Mouse (Mus musculus) embryonic facial prominence, embryonic 15.5 days (tissue): ENCODE results near the gene Ppfia1. TPM values are rescaled to one million over a fixed set of nuclear protein-coding genes. Genes with fewer than 3 reads are reported as not detected.

Experiments used
- ATAC-seq: fragments of 200-750 bp; cut with Nextera tagmentation; 2 replicates; pipeline ENCODE4 v1.8.0; 2017; ENCODE audit warnings: low read depth, moderate TSS enrichment; ENCODE audit not compliant: insufficient number of reproducible peaks, low FRiP score, low TSS enrichment
- H3K27ac ChIP-seq: fragments of 300-500 bp; sonication (generic); replicated peaks from 2 replicates; pipeline ENCODE4 v1.5.1; 2015; ENCODE audit warnings: mild to moderate bottlenecking, inconsistent platforms
- H3K27me3 ChIP-seq: fragments of 300-500 bp; sonication (generic); 2 replicates; pipeline ENCODE4 v1.6.1; 2015; ENCODE audit warnings: inconsistent platforms
- H3K36me3 ChIP-seq: fragments of 300-500 bp; sonication (generic); 2 replicates; pipeline ENCODE4 v1.6.1; 2015; ENCODE audit warnings: mild to moderate bottlenecking, inconsistent platforms
- H3K4me1 ChIP-seq: fragments of 300-500 bp; sonication (generic); 2 replicates; pipeline ENCODE4 v1.6.1; 2015; ENCODE audit warnings: inconsistent platforms
- H3K4me2 ChIP-seq: fragments of 300-500 bp; sonication (generic); replicated peaks from 2 replicates; pipeline ENCODE4 v1.6.1; 2015; ENCODE audit warnings: mild to moderate bottlenecking, inconsistent platforms
- H3K4me3 ChIP-seq: fragments of 300-500 bp; sonication (generic); replicated peaks from 2 replicates; pipeline ENCODE4 v1.5.1; 2015; ENCODE audit warnings: mild to moderate bottlenecking, inconsistent platforms
- H3K9ac ChIP-seq: fragments of 300-500 bp; sonication (generic); 2 replicates; pipeline ENCODE4 v1.6.1; 2015; ENCODE audit warnings: inconsistent platforms
- H3K9me3 ChIP-seq: fragments of 300-500 bp; sonication (generic); replicated peaks from 2 replicates; pipeline ENCODE4 v1.6.1; 2016; ENCODE audit warnings: inconsistent platforms
- WGBS: fragments of 180-500 bp; shearing (Covaris S2); methylation state at CpG from one replicate; pipeline ENCODE4 v1.1.7; 2015; 5-methylcytosine and 5-hydroxymethylcytosine counted together
- polyA plus RNA-seq: library from polyadenylated mRNA; unstranded; fragments of >200 nt; fragmentation: Nextera tagmentation; extraction: Ambion mirVana; gene quantifications from 2 replicates; pipeline ENCODE4 v1.2.1, GENCODE M21; 2015

The Ppfia1 gene
- polyA plus RNA-seq, 1 experiment from 2014 or later: 41.2 TPM

GRCm38 (mm10) chr7:144458881-144459280, 94.6 kb downstream of the Ppfia1 start:
- H3K27ac ChIP-seq: no peak overlapping the region
- no peaks in the 10 kb centered on the region for H3K27me3 ChIP-seq
- H3K9ac ChIP-seq: no peak overlapping the region
- no peaks in the 10 kb centered on the region for H3K9me3 ChIP-seq
- no peak overlapping the region for H3K4me2 ChIP-seq
- no peak overlapping the region for H3K4me3 ChIP-seq
- WGBS: 89% methylated on average over 1 of the region's 1 CpGs
- H3K36me3 ChIP-seq: peaks cover 98% of the 10 kb centered on the region
- ATAC-seq: no peak
- H3K4me1 ChIP-seq: no peaks in the 10 kb centered on the region

GRCm38 (mm10) chr7:144450661-144451060, 102.9 kb downstream of the Ppfia1 start:
- Histone ChIP-seq H3K4me2 (no peak overlapping the region), H3K27ac (no peak overlapping the region), H3K4me1 (no peaks in the 10 kb centered on the region), H3K9me3 (no peaks in the 10 kb centered on the region), H3K36me3 (peaks cover 99% of the 10 kb centered on the region), H3K27me3 (no peaks in the 10 kb centered on the region), H3K4me3 (no peak overlapping the region), H3K9ac (no peak overlapping the region)
- no peak for ATAC-seq
- 80% methylated on average over 9 of the region's 9 CpGs for WGBS

GRCm38 (mm10) chr7:144449637-144450570, 103.6 kb downstream of the Ppfia1 start:
- 90% methylated on average over 13 of the region's 13 CpGs for WGBS
- no peak for ATAC-seq
- no peak overlapping the region for H3K9ac ChIP-seq

GRCm38 (mm10) chr7:144448186-144448585, 105.3 kb downstream of the Ppfia1 start:
- H3K27ac ChIP-seq: no peak overlapping the region
- H3K9me3 ChIP-seq: no peaks in the 10 kb centered on the region
- no peaks in the 10 kb centered on the region for H3K27me3 ChIP-seq
- WGBS: 83% methylated on average over 1 of the region's 1 CpGs
- no peak for ATAC-seq
- H3K36me3 ChIP-seq: peaks cover 95% of the 10 kb centered on the region
- no peak overlapping the region for H3K9ac ChIP-seq
- no peak overlapping the region for H3K4me3 ChIP-seq
- no peak overlapping the region for H3K4me2 ChIP-seq
- H3K4me1 ChIP-seq: no peaks in the 10 kb centered on the region

More at GRCm38 (mm10) chr7:144449637-144450570, 103.6 kb downstream of the Ppfia1 start:
- Histone ChIP-seq H3K9me3 (no peaks in the 10 kb centered on the region), H3K27ac (no peak overlapping the region), H3K4me2 (no peak overlapping the region), H3K4me1 (no peaks in the 10 kb centered on the region), H3K4me3 (no peak overlapping the region), H3K27me3 (no peaks in the 10 kb centered on the region), H3K36me3 (peaks cover 99% of the 10 kb centered on the region)

- no peak for ATAC-seq
- H3K4me3 ChIP-seq: no peak overlapping the region
- H3K27me3 ChIP-seq: no peaks in the 10 kb centered on the region
- no peak overlapping the region for H3K4me2 ChIP-seq
- no peak overlapping the region for H3K27ac ChIP-seq
- H3K9me3 ChIP-seq: no peaks in the 10 kb centered on the region
- WGBS: 87% methylated on average over 3 of the region's 3 CpGs
- H3K36me3 ChIP-seq: peaks cover 96% of the 10 kb centered on the region
- H3K9ac ChIP-seq: no peak overlapping the region
- no peaks in the 10 kb centered on the region for H3K4me1 ChIP-seq
Observed at GRCm38 (mm10) chr7:144447146-144447545, 106.4 kb downstream of the Ppfia1 start.

GRCm38 (mm10) chr7:144444788-144445187, 108.7 kb downstream of the Ppfia1 start:
- no peak for ATAC-seq
- no peak overlapping the region for H3K27ac ChIP-seq
- no peak overlapping the region for H3K4me3 ChIP-seq
- no peaks in the 10 kb centered on the region for H3K9me3 ChIP-seq
- H3K4me1 ChIP-seq: no peaks in the 10 kb centered on the region
- no peak overlapping the region for H3K9ac ChIP-seq
- peaks cover 96% of the 10 kb centered on the region for H3K36me3 ChIP-seq
- H3K4me2 ChIP-seq: no peak overlapping the region
- WGBS: 90% methylated on average over 7 of the region's 7 CpGs
- H3K27me3 ChIP-seq: no peaks in the 10 kb centered on the region

- no peaks in the 10 kb centered on the region for H3K9me3 ChIP-seq
- no peak overlapping the region for H3K9ac ChIP-seq
- H3K27ac ChIP-seq: no peak overlapping the region
- H3K36me3 ChIP-seq: peaks cover 96% of the 10 kb centered on the region
- 91% methylated on average over 4 of the region's 4 CpGs for WGBS
- no peak overlapping the region for H3K4me3 ChIP-seq
- H3K27me3 ChIP-seq: no peaks in the 10 kb centered on the region
- no peak for ATAC-seq
- H3K4me1 ChIP-seq: no peaks in the 10 kb centered on the region
- no peak overlapping the region for H3K4me2 ChIP-seq
Observed at GRCm38 (mm10) chr7:144441976-144442375, 111.6 kb downstream of the Ppfia1 start.

- WGBS: 87% methylated on average over 11 of the region's 11 CpGs
Observed at GRCm38 (mm10) chr7:144441466-144441865, 112.1 kb downstream of the Ppfia1 start.

GRCm38 (mm10) chr7:144438811-144439210, 114.7 kb downstream of the Ppfia1 start:
- ATAC-seq: no peak
- Histone ChIP-seq H3K4me3 (no peak overlapping the region), H3K9me3 (no peaks in the 10 kb centered on the region), H3K4me2 (no peak overlapping the region), H3K4me1 (no peaks in the 10 kb centered on the region), H3K36me3 (peaks cover 84% of the 10 kb centered on the region), H3K9ac (no peak overlapping the region), H3K27ac (no peak overlapping the region), H3K27me3 (no peaks in the 10 kb centered on the region)
- WGBS: over 99% methylated on average over 7 of the region's 7 CpGs

More at GRCm38 (mm10) chr7:144441466-144441865, 112.1 kb downstream of the Ppfia1 start:
- Histone ChIP-seq H3K9ac (no peak overlapping the region), H3K27me3 (no peaks in the 10 kb centered on the region), H3K4me2 (no peak overlapping the region), H3K9me3 (no peaks in the 10 kb centered on the region), H3K4me3 (no peak overlapping the region), H3K27ac (no peak overlapping the region), H3K36me3 (peaks cover 96% of the 10 kb centered on the region), H3K4me1 (no peaks in the 10 kb centered on the region)
- ATAC-seq: no peak

- ATAC-seq: no peak
- H3K9me3 ChIP-seq: no peaks in the 10 kb centered on the region
- H3K4me3 ChIP-seq: no peak overlapping the region
- H3K27me3 ChIP-seq: no peaks in the 10 kb centered on the region
- no peaks in the 10 kb centered on the region for H3K4me1 ChIP-seq
- H3K9ac ChIP-seq: no peak overlapping the region
- no peak overlapping the region for H3K27ac ChIP-seq
- 67% methylated on average over 2 of the region's 2 CpGs for WGBS
- no peak overlapping the region for H3K4me2 ChIP-seq
- H3K36me3 ChIP-seq: peaks cover 25% of the 10 kb centered on the region
Observed at GRCm38 (mm10) chr7:144432920-144433319, 120.6 kb downstream of the Ppfia1 start.

- Histone ChIP-seq H3K4me2 (no peak overlapping the region), H3K4me3 (no peak overlapping the region), H3K27ac (no peak overlapping the region), H3K9me3 (no peaks in the 10 kb centered on the region), H3K9ac (no peak overlapping the region), H3K4me1 (no peaks in the 10 kb centered on the region), H3K36me3 (no peaks in the 10 kb centered on the region), H3K27me3 (0 out of 2 replicates have a peak, but pooled peaks cover 3% of the 10 kb centered on the region)
- ATAC-seq: no peak
- 89% methylated on average over 3 of the region's 3 CpGs for WGBS
Observed at GRCm38 (mm10) chr7:144427460-144427859, 126.1 kb downstream of the Ppfia1 start.
